Mouse (Mus musculus): ENCODE measurements around the gene Nfkbie. TPM values are rescaled to one million over a fixed set of nuclear protein-coding genes. Genes with fewer than 3 reads are reported as not detected.

The Nfkbie gene
- polyA plus RNA-seq, 1 experiment from 2014 or later = 4.9 TPM

DNA sequence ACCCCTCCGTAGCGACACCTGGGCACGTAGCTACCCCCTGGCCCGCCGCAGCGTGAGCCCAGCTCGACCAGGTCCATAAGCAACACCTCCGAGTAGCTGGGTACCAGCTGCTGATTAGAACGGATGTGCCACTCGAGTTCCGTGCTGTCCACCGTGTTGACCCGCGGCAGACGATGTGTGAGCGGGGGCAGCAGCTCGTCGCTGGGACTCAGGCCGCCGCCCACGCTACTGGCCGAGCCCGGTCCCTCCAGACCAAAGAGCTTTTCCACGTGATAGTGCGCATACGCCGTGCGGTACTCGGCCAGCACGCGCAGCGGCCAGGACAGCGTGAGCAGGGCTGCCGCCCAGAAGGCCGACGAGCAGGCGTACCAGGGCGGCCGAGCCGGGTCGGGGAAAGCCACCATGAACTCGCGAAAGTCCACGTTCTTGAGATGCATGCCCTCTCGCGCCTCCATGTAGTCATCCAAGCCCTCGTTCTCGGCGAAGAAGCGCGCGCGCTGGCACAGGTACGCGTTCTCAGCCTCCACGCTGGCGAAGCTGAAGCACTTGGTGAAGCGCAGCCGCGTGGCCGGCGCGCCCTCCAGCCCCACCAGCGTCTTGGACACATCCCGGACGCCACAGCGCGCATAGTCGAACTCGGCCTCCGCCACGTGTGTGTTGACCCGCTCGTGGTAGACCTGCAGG lies 10.1 kb upstream of the Nfkbie start:
- WGBS = 11% methylated on average over 74 of the region's 74 CpGs
- H3K4me1 ChIP-seq (ENCODE audit: control insufficient read depth, insufficient read depth, low read length) = peaks cover 39% of the 10 kb centered on the region
- peak overlapping the region; percentile 23; the same call in 1 of the 2 replicates for H3K9ac ChIP-seq (replicated peaks; ENCODE audit: low read length)
- H3K27ac ChIP-seq (replicated peaks; ENCODE audit: low read depth, low read length) = no peak overlapping the region
- DNase-seq = peak; percentile 59
- H3K4me3 ChIP-seq (replicated peaks; ENCODE audit: low read depth, low read length) = peak overlapping the region; percentile 15
- H3K36me3 ChIP-seq (ENCODE audit: control insufficient read depth, insufficient read depth, low read length) = peaks cover 35% of the 10 kb centered on the region
- peak overlapping the region; percentile 35 for H3K4me2 ChIP-seq (ENCODE audit: low read length)
- no peak for ATAC-seq (ENCODE audit: low FRiP score, low TSS enrichment)
- H3K27me3 ChIP-seq (ENCODE audit: control insufficient read depth, insufficient read depth, low read length) = peaks cover 31% of the 10 kb centered on the region
- no peaks in the 10 kb centered on the region for H3K9me3 ChIP-seq (ENCODE audit: control insufficient read depth, low read length)

DNA sequence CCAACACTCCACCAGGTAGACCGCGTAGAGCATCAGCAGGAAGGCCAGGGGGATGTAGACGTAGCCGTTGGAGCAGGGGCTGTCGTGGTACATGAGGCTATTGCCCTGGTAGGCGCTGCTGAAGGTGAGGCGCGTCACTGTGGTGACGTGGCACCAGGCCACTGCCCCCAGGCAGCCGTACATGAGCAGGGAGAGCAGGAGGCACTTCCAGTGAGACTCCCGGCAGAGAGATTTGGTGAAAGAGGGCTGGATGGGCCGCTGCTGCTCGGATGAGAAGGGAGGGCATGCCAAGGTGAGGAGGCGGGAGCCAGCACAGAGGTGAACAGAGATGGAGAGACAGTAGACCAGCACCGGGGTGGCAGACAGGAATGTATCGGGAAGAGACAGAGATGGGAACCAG lies 8.6 kb upstream of the Nfkbie start:
- ATAC-seq (ENCODE audit: low FRiP score, low TSS enrichment) = no peak
- H3K4me3 ChIP-seq (replicated peaks; ENCODE audit: low read depth, low read length) = no peak overlapping the region
- peaks cover 31% of the 10 kb centered on the region for H3K27me3 ChIP-seq (ENCODE audit: control insufficient read depth, insufficient read depth, low read length)
- H3K36me3 ChIP-seq (ENCODE audit: control insufficient read depth, insufficient read depth, low read length) = peaks cover 35% of the 10 kb centered on the region
- 72% methylated on average over 16 of the region's 16 CpGs for WGBS
- no peak for DNase-seq
- no peak overlapping the region for H3K4me2 ChIP-seq (ENCODE audit: low read length)
- H3K9ac ChIP-seq (replicated peaks; ENCODE audit: low read length) = no peak overlapping the region
- no peaks in the 10 kb centered on the region for H3K9me3 ChIP-seq (ENCODE audit: control insufficient read depth, low read length)
- no peak overlapping the region for H3K27ac ChIP-seq (replicated peaks; ENCODE audit: low read depth, low read length)
- peaks cover 44% of the 10 kb centered on the region for H3K4me1 ChIP-seq (ENCODE audit: control insufficient read depth, insufficient read depth, low read length)

DNA sequence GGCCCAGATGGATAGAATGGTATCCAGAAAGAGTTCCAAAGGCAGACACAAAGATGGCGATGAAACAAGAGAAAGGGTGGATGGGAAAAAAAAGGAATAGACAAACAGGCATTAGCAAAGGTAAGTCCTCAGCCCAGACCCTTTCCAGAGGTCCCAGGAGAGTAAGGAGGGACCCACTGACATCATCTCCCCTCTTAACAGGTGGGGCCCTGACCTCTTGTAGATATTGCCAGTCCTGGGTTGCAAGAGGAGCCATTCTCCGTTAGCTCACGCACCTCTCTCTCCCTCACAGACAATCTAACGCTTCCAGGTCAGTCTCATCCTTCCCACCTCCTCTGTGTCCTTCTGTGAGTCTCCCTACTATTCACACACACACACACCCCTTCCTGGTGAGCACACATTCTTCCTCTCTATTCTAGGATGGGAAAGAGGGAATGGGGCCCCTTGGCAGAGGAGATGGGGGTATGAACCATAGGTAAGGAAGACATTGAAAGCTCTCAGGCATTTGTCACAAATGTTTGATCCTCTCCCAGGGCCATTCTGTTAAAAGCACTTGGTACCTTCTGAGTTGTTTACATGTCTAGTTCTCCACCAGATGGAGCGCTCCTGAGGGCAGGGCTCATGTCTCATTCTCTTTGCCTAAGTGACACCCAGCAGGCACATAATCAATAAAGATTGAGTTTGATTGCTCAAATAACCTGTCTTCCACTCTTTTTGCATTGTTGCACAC lies 7.9 kb upstream of the Nfkbie start:
- H3K9me3 ChIP-seq (ENCODE audit: control insufficient read depth, low read length) = no peaks in the 10 kb centered on the region
- peaks cover 35% of the 10 kb centered on the region for H3K36me3 ChIP-seq (ENCODE audit: control insufficient read depth, insufficient read depth, low read length)
- peaks cover 46% of the 10 kb centered on the region for H3K4me1 ChIP-seq (ENCODE audit: control insufficient read depth, insufficient read depth, low read length)
- H3K4me2 ChIP-seq (ENCODE audit: low read length) = peak overlapping the region; percentile 64
- H3K27ac ChIP-seq (replicated peaks; ENCODE audit: low read depth, low read length) = no peak overlapping the region
- no peak for DNase-seq
- peaks cover 31% of the 10 kb centered on the region for H3K27me3 ChIP-seq (ENCODE audit: control insufficient read depth, insufficient read depth, low read length)
- peak overlapping the region; percentile 93 for H3K4me3 ChIP-seq (replicated peaks; ENCODE audit: low read depth, low read length)
- no peak for ATAC-seq (ENCODE audit: low FRiP score, low TSS enrichment)
- WGBS = 78% methylated on average over 5 of the region's 5 CpGs
- no peak overlapping the region for H3K9ac ChIP-seq (replicated peaks; ENCODE audit: low read length)

- ATAC-seq (ENCODE audit: low FRiP score, low TSS enrichment) = peak; percentile 66
- Histone ChIP-seq H3K36me3 (ENCODE audit: control insufficient read depth, insufficient read depth, low read length) (peaks cover 32% of the 10 kb centered on the region), H3K9ac (replicated peaks; ENCODE audit: low read length) (peak overlapping the region; percentile 99), H3K27me3 (ENCODE audit: control insufficient read depth, insufficient read depth, low read length) (peaks cover 31% of the 10 kb centered on the region), H3K4me1 (ENCODE audit: control insufficient read depth, insufficient read depth, low read length) (peaks cover 43% of the 10 kb centered on the region), H3K4me2 (ENCODE audit: low read length) (peak overlapping the region; percentile 64), H3K27ac (replicated peaks; ENCODE audit: low read depth, low read length) (peak overlapping the region; percentile 97), H3K9me3 (ENCODE audit: control insufficient read depth, low read length) (no peaks in the 10 kb centered on the region), H3K4me3 (replicated peaks; ENCODE audit: low read depth, low read length) (peak overlapping the region; percentile 93)
- WGBS = 3% methylated on average over 52 of the region's 68 CpGs
- peak; percentile 87 for DNase-seq
Measured at GRCm38 (mm10) chr17:45548541-45549512, 6.7 kb upstream of the Nfkbie start.

DNA sequence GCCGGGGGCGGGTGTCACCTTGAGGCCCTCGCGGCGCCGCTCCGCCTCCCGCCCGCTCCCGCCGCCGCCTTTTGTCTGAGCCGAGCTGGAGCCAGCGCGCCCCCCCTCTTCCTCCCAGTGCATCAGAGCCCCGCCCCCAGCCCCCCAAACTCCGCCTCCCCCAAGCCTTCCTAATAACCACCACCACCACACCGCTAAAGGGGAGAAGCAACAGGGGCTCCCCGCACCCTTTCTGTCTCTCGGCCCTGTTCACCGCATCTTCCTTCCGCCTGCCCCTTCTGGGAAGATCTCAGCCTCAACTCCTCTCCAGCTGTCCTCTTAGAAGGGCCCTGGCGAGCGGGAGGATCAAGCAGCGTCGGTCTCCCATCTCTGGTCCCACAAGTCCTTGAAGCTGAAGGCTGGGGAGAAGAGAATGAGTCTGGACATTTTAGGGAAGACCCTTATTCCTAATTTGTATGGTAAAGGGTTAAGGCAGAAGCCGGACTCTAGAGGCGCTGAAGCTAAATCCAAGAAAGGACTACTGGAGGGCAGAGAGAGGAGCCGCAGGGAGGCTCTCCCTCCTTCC lies 5.8 kb upstream of the Nfkbie start, which contains the start of gene Tmem151b:
TSS of gene Tmem151b (minus strand) at position 61 of the 565 bp plus-strand sequence.
- under 1% methylated on average over 11 of the region's 29 CpGs for WGBS
- Histone ChIP-seq H3K4me2 (ENCODE audit: low read length) (peak within 1 kb of the TSS; percentile 64), H3K4me3 (replicated peaks; ENCODE audit: low read depth, low read length) (peak within 1 kb of the TSS; percentile 93), H3K36me3 (ENCODE audit: control insufficient read depth, insufficient read depth, low read length) (peaks cover 23% of the 10 kb centered on the region), H3K9ac (replicated peaks; ENCODE audit: low read length) (peak within 1 kb of the TSS; percentile 99), H3K9me3 (ENCODE audit: control insufficient read depth, low read length) (no peaks in the 10 kb centered on the region), H3K4me1 (ENCODE audit: control insufficient read depth, insufficient read depth, low read length) (peaks cover 35% of the 10 kb centered on the region), H3K27ac (replicated peaks; ENCODE audit: low read depth, low read length) (peak within 1 kb of the TSS; percentile 97), H3K27me3 (ENCODE audit: control insufficient read depth, insufficient read depth, low read length) (peaks cover 31% of the 10 kb centered on the region)
- DNase-seq (peak; percentile 89), ATAC-seq (ENCODE audit: low FRiP score, low TSS enrichment) (peak; percentile 61)

DNA sequence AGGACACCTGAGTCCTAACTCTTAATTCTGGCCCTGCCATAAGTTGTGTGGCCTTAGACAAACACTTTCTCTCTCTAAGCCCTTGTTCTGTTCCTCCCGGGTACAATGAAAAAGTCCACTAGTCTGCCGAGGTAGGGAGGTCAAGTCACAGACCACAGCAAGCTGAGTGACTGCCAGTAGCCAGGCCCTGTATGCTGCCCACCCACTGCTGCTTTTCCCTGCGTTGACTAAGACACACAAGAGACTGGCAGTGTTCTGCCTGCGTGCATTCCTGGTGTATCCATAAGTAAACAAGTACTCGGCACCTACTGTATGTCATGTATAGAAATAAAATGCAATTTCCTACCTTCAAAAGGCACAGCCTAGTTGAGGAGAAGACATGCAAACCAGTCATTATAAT lies 5.2 kb upstream of the Nfkbie start:
- peak overlapping the region; percentile 97; the same call in 1 of the 2 replicates for H3K27ac ChIP-seq (replicated peaks; ENCODE audit: low read depth, low read length)
- H3K27me3 ChIP-seq (ENCODE audit: control insufficient read depth, insufficient read depth, low read length) = peaks cover 26% of the 10 kb centered on the region
- ATAC-seq (ENCODE audit: low FRiP score, low TSS enrichment) (no peak), DNase-seq (no peak)
- H3K4me2 ChIP-seq (ENCODE audit: low read length) = peak overlapping the region; percentile 64
- peak overlapping the region; percentile 93 for H3K4me3 ChIP-seq (replicated peaks; ENCODE audit: low read depth, low read length)
- peaks cover 29% of the 10 kb centered on the region for H3K4me1 ChIP-seq (ENCODE audit: control insufficient read depth, insufficient read depth, low read length)
- H3K36me3 ChIP-seq (ENCODE audit: control insufficient read depth, insufficient read depth, low read length) = peaks cover 18% of the 10 kb centered on the region
- no peaks in the 10 kb centered on the region for H3K9me3 ChIP-seq (ENCODE audit: control insufficient read depth, low read length)
- H3K9ac ChIP-seq (replicated peaks; ENCODE audit: low read length) = peak overlapping the region; percentile 99; the same call in 1 of the 2 replicates
- 26% methylated on average over 5 of the region's 5 CpGs for WGBS

DNA sequence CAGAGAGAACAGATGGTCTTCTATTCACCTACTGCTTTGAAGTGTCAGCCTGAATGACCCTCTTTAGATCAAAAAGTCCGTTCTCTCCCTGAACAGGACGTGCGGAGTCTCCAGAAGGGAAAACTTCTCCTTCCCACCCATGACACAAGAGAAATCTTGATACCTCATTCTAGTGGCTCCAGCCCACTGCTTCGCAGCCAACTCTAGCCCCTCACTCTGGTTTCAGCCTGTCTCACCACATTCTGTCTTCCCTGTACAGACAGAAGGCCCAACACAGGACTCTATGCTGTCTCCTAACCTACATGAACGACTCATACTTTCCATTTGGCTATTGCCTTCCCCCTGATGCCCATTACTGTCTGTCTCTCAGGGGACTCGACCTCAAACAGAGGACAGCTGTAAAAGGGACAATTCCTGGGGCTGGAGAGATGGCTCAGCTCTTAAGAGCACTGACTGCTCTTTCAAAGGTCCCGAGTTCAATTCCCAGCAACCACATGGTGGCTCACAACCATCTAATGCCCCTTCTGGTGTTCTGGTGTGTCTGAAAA lies 4.2 kb upstream of the Nfkbie start:
- 40% methylated on average over 7 of the region's 7 CpGs for WGBS
- no peak overlapping the region for H3K27ac ChIP-seq (replicated peaks; ENCODE audit: low read depth, low read length)
- H3K4me2 ChIP-seq (ENCODE audit: low read length) = no peak overlapping the region
- H3K4me3 ChIP-seq (replicated peaks; ENCODE audit: low read depth, low read length) = no peak overlapping the region
- no peak for ATAC-seq (ENCODE audit: low FRiP score, low TSS enrichment)
- H3K36me3 ChIP-seq (ENCODE audit: control insufficient read depth, insufficient read depth, low read length) = peaks cover 7% of the 10 kb centered on the region
- peaks cover 28% of the 10 kb centered on the region for H3K4me1 ChIP-seq (ENCODE audit: control insufficient read depth, insufficient read depth, low read length)
- no peak for DNase-seq
- H3K9me3 ChIP-seq (ENCODE audit: control insufficient read depth, low read length) = no peaks in the 10 kb centered on the region
- no peak overlapping the region for H3K9ac ChIP-seq (replicated peaks; ENCODE audit: low read length)
- peaks cover 15% of the 10 kb centered on the region for H3K27me3 ChIP-seq (ENCODE audit: control insufficient read depth, insufficient read depth, low read length)
